Mouse (Mus musculus) lung, postnatal 36 days (tissue): ENCODE results near the gene Pdzd2.
A peak's percentile ranks its signal among the peaks of the same experiment; 100 is the strongest.
"Not testable (repeated sequence)": the region's sequence is repeated elsewhere in the genome, so short reads cannot be mapped to it uniquely, and the experiment has no call there.

Experiments used
- DNase-seq: peaks from one replicate; pipeline ENCODE4 v3.0.0; 2022; ENCODE audit warnings: mixed read lengths

The Pdzd2 gene

GRCm38 (mm10) chr15:12368850-12369249, 370.9 kb downstream of the Pdzd2 start:
- no peak for DNase-seq

- no peak for DNase-seq
Measured at GRCm38 (mm10) chr15:12368357-12368756, 371.4 kb downstream of the Pdzd2 start.

- peak; percentile 50 for DNase-seq
Measured at GRCm38 (mm10) chr15:12367306-12368080, 372.2 kb downstream of the Pdzd2 start.

GRCm38 (mm10) chr15:12366580-12367305, 373.0 kb downstream of the Pdzd2 start:
- DNase-seq: not testable (repeated sequence)

- DNase-seq: no peak
Measured at GRCm38 (mm10) chr15:12366072-12366469, 373.7 kb downstream of the Pdzd2 start.

GRCm38 (mm10) chr15:12365416-12366071, 374.2 kb downstream of the Pdzd2 start:
- DNase-seq: no peak

- no peak for DNase-seq
Measured at GRCm38 (mm10) chr15:12364096-12364495, 375.6 kb downstream of the Pdzd2 start.

DNA sequence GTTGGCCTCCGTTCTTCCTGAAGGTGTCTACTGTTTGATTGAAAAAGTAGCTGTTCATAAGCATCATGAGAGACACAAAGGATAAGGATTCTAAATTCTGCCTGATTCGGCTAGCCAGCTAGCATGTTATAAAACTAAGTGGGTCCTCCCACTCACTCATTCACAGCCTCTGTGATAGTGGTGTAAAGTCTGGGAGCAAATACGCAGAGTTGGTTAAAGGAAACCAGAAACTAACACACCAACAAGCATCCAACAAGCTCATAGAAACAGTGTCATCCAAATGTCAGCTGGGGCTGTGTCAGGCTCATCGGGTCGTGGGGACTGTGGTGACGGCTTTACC, 377.1 kb downstream of the Pdzd2 start:
- DNase-seq: no peak

DNA sequence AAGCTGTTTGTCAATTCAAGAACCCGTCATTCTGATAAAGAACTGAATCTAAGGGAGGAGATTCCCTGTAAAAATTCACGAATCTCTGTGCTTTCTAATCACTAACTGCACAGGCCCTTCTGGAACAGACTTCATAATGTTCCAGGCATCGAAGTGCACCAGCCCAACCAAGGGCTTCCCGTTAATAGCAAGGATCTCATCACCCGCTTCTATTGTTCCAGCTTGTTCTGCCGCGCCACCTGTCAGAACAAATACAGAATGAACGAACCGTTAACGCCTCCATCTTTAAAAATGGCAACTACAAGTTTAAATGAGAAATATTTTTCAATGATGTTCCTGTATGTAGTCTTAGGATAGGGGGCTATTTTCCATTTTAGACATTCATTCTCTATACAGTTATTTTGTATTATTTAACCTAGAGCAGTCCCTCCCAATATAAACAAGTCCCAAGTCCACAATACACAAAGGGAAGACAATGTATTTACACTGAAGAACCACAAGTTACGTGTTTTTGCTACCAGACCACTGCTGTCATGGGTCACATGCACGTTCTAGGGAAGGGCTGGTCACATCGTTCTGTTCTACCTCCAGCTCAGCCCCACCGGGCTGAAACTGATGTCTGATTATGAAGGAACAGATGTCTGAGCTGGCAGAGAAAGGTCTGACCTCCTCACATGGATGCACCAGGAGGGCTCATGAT, 377.6 kb downstream of the Pdzd2 start:
- no peak for DNase-seq

DNA sequence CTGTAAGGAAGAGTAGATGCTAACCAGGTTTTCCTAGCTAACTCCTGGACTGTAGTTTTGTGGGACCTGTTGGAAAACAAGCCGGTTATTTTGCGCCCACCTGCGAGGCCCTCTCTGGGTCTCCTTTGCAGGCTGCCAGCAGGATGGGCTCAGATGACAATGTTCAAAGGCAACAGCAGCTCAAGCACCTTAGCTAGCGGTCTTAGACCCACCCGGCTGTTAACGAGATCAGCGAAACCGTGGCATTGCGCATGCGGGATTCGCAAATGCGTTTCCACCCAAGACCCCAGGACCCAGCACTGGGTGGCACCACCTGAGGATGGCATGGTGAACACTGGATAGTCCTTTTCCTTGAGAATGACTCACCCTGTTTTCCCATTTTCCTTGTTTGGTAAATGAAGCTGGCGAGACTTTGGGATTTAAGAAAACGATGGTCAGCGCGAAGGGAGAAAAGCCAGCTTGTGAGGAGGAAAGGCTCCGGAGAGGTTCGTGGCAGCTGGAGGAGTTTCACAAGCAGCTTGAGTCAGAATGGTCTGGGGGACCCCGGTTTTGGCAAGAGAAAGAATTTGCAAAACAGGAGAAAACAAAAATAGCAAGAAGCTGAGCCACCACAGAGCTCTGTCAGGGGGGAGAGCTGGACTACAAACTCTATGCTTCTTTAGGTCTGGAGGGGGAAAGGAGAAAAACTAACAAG, 379.1 kb downstream of the Pdzd2 start:
- DNase-seq: peak; percentile 33

DNA sequence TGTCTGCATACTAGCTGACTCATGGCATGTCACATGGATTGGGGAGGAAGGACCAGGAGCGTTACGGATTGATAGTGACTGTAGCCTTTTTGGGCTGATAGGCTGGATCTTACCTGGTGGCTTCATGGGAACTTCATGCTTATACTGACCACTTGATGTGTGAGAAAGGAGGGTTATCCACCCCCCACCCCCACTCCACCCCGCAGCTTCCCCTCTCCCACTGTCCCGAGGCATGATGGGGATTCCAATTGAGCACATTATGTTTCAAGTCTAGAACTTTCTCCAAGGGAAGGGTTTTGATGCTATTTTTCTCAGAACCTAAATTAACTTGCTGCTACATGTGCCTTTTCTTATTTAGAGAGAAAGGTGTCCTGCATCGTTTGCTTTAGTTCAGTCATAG, 381.3 kb downstream of the Pdzd2 start:
- DNase-seq: no peak

DNA sequence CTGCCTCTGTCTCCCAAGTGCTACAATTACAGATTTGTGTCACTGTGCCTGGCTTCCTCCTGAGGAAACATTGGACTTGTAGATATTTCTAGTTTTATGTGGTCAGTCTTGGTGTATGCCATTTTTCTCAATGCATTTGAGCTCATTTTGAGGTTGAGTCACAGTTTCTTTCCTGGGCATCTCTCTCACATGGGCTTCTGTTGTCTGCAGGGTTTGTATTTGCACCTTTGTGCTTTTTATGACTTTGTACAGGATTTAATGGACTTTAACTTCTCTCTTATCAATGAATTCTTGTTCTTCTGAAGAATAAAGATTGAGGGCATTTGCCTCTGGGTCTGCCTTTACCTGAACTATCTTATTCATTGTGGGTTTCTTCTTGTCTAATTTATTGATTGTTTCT, 382.3 kb downstream of the Pdzd2 start:
- no peak for DNase-seq

GRCm38 (mm10) chr15:12355907-12356306, 383.8 kb downstream of the Pdzd2 start:
- DNase-seq: no peak

DNA sequence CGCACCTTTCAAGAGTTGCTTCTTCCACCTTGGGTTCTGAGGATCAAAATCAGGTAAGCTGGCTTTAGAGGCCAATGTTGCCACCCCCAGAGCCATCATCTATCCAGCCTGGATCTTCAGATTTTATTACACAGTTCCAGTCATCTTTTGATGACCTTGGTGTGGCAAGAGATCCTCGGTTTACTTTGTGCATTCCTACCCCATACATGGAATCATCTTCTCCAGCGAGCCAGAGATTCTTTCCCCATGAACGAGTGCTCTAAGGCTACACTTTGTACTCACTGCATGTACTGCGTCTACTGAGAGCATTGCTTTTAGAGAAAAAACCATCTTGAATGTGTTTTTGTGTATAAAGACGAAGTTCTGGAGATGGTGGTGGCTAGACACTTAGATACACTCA, 384.5 kb downstream of the Pdzd2 start:
- DNase-seq: peak; percentile 31

- DNase-seq: peak; percentile 31
Measured at GRCm38 (mm10) chr15:12354281-12354810, 385.4 kb downstream of the Pdzd2 start.

DNA sequence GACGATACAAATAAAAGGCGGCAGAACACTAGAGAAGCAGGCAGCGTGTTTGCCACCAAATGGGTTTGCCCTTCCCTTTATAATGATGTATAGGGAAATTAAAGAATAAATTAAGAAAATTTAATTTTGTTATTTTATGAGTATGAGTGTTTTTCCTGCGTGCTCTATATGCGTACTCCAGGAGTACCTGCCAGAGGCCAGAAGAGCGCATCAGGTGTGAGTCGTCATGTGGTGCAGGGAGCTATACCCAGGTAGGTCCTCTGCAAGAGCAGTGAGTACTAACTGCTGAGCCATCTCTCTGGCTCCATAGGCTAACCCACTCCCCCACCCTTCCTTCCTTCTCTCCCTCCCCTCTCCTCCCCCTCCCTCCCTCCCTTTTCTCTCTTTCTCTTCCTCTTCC, 388.3 kb downstream of the Pdzd2 start:
- no peak for DNase-seq

DNA sequence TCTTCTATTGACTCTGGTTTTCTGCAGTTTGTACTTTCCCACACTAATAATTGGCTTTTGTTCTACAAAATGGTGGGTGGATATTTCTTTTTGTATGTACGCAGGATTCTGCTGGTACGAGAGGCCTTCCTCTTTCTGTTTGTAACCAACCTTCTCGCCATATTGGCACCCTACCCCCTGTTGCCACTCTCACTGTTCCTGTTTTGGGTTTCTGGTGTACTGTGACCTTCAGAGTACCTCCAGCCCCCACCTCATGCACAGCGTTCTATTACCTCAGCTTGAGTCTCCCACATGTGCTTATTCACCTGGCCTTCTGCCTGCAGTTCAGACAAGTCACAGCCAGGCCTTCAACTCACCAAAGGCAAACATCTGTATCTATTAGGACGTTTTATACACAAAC, 389.9 kb downstream of the Pdzd2 start:
- no peak for DNase-seq

- no peak for DNase-seq
Measured at GRCm38 (mm10) chr15:12348950-12349349, 390.8 kb downstream of the Pdzd2 start.

DNA sequence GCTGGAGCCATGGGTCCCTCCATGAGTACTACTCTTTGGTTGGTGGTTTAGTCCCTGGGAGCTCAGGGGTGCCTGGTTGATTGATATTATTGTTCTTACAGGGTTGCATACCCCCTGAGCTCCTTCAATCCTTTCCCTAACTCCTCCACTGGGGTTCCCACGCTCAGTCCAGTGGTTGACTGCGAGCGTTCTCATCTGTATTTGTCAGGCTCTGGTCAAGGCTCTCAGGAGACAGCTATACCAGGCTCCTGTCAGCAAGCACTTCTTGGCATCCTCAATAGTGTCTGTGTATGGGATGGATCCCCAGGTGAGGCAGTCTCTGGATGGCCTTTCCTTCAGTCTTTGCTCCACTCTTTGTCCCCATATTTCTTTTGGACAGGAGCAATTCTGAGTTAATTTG, 392.8 kb downstream of the Pdzd2 start:
- DNase-seq: no peak

DNA sequence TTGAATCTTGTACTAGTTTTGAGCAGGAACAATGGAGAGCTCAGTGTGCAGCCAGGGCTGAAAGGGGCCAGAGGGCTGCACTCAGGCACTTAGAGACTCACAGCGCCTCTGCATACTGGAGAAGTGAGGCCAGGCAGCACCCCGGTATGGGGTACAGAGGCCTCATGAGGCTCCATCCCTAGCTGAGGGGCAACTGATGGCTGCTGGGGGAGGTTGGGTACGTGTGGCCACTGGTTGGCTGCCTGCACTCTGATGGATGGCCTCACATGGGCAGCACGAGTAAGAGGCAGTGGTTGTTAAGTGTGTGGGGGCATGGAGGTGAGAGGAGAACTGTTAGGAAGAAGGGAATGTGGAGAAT, 398.3 kb downstream of the Pdzd2 start:
- DNase-seq: no peak

DNA sequence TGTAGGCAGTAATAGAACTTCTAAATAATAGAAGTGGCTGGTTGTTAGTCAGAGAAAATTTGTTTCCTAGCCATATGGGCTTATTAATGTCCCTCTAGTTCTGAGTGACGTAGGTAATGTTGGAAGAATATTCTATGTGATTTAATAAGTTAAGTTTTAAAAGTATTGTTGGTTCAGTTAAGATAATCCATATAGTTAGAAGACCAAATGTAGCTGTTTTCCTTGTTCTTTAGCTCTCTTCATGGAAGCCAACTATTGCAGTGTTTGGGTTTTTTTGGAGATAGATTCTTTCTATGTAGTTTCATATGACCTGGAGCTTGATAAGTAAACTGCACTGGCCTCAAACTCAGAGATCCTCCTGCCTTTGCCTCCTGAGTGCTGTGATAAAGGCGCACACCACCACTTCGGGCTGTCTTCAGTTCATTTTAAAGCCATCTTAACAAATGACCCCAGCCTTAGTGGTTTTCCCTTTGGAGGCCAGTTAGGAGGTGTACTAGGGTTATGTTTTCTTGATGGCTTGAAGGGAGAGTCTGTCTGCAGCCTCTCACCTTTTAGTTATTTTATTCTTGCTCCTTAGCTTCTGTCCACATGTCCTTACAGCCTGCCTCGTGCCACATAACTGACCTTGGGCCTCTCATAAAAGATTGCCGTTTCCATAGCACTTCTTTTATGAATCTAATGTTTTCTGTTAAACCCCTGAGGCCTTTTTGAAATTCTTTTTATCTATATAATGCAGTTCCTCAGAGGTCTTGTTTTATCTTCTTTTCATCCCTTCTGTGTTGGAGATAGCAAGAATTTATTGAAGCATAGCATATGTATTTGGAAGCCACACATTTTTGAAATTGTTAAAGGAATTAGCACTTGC, 399.0 kb downstream of the Pdzd2 start:
- DNase-seq: no peak

DNA sequence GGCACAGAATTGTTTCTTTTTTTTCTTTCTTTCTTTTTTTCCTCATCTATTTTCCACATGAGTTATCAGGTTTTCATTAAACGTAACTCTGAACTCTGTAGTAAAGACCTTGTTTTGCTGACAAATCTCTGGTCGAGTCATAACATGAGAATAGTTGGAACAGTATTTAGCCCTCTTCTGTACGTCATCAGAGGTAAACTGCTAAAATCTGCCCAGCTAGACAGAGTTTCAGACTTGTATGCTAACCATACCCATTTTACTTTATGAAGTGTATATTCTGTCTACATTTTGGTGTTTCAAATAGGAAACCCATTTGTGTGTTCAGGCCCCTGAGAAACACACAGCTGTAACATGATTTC, 402.0 kb downstream of the Pdzd2 start:
- no peak for DNase-seq
